Mouse (Mus musculus) CH12.LX (cell line): Measurements from ENCODE around the gene Fmnl1. TPM values are rescaled to one million over a fixed set of nuclear protein-coding genes. Genes with fewer than 3 reads are reported as not detected.
A peak's percentile ranks its signal among the peaks of the same experiment; 100 is the strongest.

ENCODE experiments used
- DNase-seq: peaks from one replicate; pipeline ENCODE4 v3.0.0-alpha.2; 2013; ENCODE audit errors: extremely low read depth
- H3K27ac ChIP-seq: 2 replicates; pipeline ENCODE4 v1.5.1; 2012; ENCODE audit warnings: low read depth, mild to moderate bottlenecking, control low read depth, moderate library complexity; ENCODE audit not compliant: insufficient read depth
- H3K27me3 ChIP-seq: replicated peaks from 2 replicates; pipeline ENCODE3; 2012; ENCODE audit warnings: inconsistent platforms
- H3K36me3 ChIP-seq, 2 experiments: replicated peaks in 1 of 2; 2 replicates each; pipeline versions ENCODE3 to v1.6.1; 2012; ENCODE audit warnings: inconsistent platforms in 1 of 2, low read length in 1 of 2, mild to moderate bottlenecking in 1 of 2, mixed read lengths in 1 of 2, moderate library complexity in 1 of 2; ENCODE audit not compliant: control insufficient read depth in 1 of 2, insufficient read depth in 1 of 2
- H3K4me1 ChIP-seq, 2 experiments: 2 replicates each; pipeline ENCODE4 v1.6.1; 2012; ENCODE audit warnings: inconsistent platforms in 1 of 2, moderate library complexity in 1 of 2; ENCODE audit not compliant: insufficient read depth in 2 of 2, control insufficient read depth in 1 of 2
- H3K4me2 ChIP-seq: 2 replicates; pipeline ENCODE4 v1.6.1; 2012; ENCODE audit warnings: low read depth, mild to moderate bottlenecking, control low read depth; ENCODE audit not compliant: poor library complexity, insufficient read depth, severe bottlenecking
- H3K4me3 ChIP-seq, 3 experiments: fragments of 150-350 bp in 1 of 3; sonication (generic) in 1 of 3; replicated peaks in 1 of 3; 2 replicates each; pipeline versions ENCODE3 to v1.5.1; 2011 to 2012; ENCODE audit warnings: low read depth in 2 of 3, low read length in 2 of 3, mild to moderate bottlenecking in 2 of 3, moderate library complexity in 2 of 3, control low read depth in 1 of 3, improper control_type of control experiment in 1 of 3, inconsistent platforms in 1 of 3, mixed read lengths in 1 of 3; ENCODE audit not compliant: poor library complexity in 1 of 3
- H3K79me2 ChIP-seq: replicated peaks from 2 replicates; pipeline ENCODE4 v1.6.1; 2012; ENCODE audit warnings: mild to moderate bottlenecking, moderate library complexity; ENCODE audit not compliant: control insufficient read depth, poor library complexity, insufficient read depth, severe bottlenecking; ENCODE audit errors: extremely low read depth
- H3K9ac ChIP-seq: 2 replicates; pipeline ENCODE4 v1.6.1; 2012; ENCODE audit warnings: low read depth, mild to moderate bottlenecking, control low read depth, moderate library complexity; ENCODE audit not compliant: insufficient read depth
- H3K9me3 ChIP-seq: replicated peaks from 2 replicates; pipeline ENCODE3; 2012; ENCODE audit warnings: low read length, inconsistent platforms, mixed read lengths
- BHLHE40 ChIP-seq: IDR thresholded peaks from 2 replicates; pipeline ENCODE4 v1.6.1; 2011; ENCODE audit warnings: mild to moderate bottlenecking, low read depth, low read length, improper control_type of control experiment
- CHD1 ChIP-seq: IDR thresholded peaks from 2 replicates; pipeline ENCODE4 v1.6.1; 2012; ENCODE audit warnings: low read depth, low read length, improper control_type of control experiment, inconsistent platforms
- CTCF ChIP-seq, 2 experiments: IDR thresholded peaks in 1 of 2; conservative IDR thresholded peaks in 1 of 2; 2 replicates each; pipeline ENCODE4 v1.5.1; 2011 to 2012; ENCODE audit warnings: low read depth in 2 of 2, low read length in 2 of 2, improper control_type of control experiment in 1 of 2, inconsistent platforms in 1 of 2, mild to moderate bottlenecking in 1 of 2, moderate library complexity in 1 of 2
- E2F4 ChIP-seq: IDR thresholded peaks from 2 replicates; pipeline ENCODE4 v1.6.1; 2011; ENCODE audit warnings: low read depth, low read length, improper control_type of control experiment; ENCODE audit not compliant: insufficient replicate concordance
- ELF1 ChIP-seq: IDR thresholded peaks from 2 replicates; pipeline ENCODE4 v1.6.1; 2014; ENCODE audit warnings: low read depth, mild to moderate bottlenecking, inconsistent platforms, low read length, improper control_type of control experiment
- IRF4 ChIP-seq: IDR thresholded peaks from 2 replicates; pipeline ENCODE4 v1.6.1; 2014; ENCODE audit warnings: low read depth, mild to moderate bottlenecking, inconsistent platforms, low read length, improper control_type of control experiment
- JUND ChIP-seq: conservative IDR thresholded peaks from 2 replicates; pipeline ENCODE4 v1.6.1; 2011; ENCODE audit warnings: low read depth, low read length, improper control_type of control experiment
- PAX5 ChIP-seq: IDR thresholded peaks from 2 replicates; pipeline ENCODE4 v1.6.1; 2012; ENCODE audit warnings: low read length, inconsistent platforms, mixed read lengths
- POLR2A ChIP-seq: IDR thresholded peaks from 2 replicates; pipeline ENCODE4 v1.6.1; 2011; ENCODE audit warnings: low read depth, mild to moderate bottlenecking, improper control_type of control experiment, low read length
- POLR2AphosphoS2 ChIP-seq: IDR thresholded peaks from 2 replicates; pipeline ENCODE4 v1.6.1; 2011; ENCODE audit warnings: low read depth, low read length, improper control_type of control experiment
- RAD21 ChIP-seq: IDR thresholded peaks from 2 replicates; pipeline ENCODE4 v1.6.1; 2011; ENCODE audit warnings: low read depth, mild to moderate bottlenecking, low read length, improper control_type of control experiment, moderate library complexity
- SIN3A ChIP-seq: IDR thresholded peaks from 2 replicates; pipeline ENCODE4 v1.6.1; 2012; ENCODE audit warnings: low read length, improper control_type of control experiment, inconsistent platforms
- SMC3 ChIP-seq: IDR thresholded peaks from 2 replicates; pipeline ENCODE4 v1.6.1; 2011; ENCODE audit warnings: low read depth, low read length, improper control_type of control experiment
- ZC3H11A ChIP-seq: IDR thresholded peaks from 2 replicates; pipeline ENCODE4 v1.6.1; 2012; ENCODE audit warnings: low read depth, mild to moderate bottlenecking, inconsistent platforms, low read length, improper control_type of control experiment
- ZMIZ1 ChIP-seq: IDR thresholded peaks from 2 replicates; pipeline ENCODE4 v1.6.1; 2012; ENCODE audit warnings: low read depth, mild to moderate bottlenecking, inconsistent platforms, low read length, improper control_type of control experiment
- dilution Hi-C: fragments of 300-500 bp; cut with MboI; formaldehyde crosslinking; loops from 2 replicates; pipeline ENCODE4 v1.14.3; 2020; ENCODE audit warnings: low sequenced_read_pairs; ENCODE audit not compliant: extremely low pct_unique_long_range_greater_than_20kb, extremely low pct_ligation_motif_present
- in situ Hi-C: fragments of 300-500 bp; cut with MboI; formaldehyde crosslinking; loops from 3 replicates; pipeline ENCODE4 v1.14.3; 2019; ENCODE audit warnings: low sequenced_read_pairs, low pct_ligation_motif_present, low pct_unique_long_range_greater_than_20kb, mixed read lengths
- polyA plus RNA-seq: library from polyadenylated mRNA; unstranded; fragments of >175 nt; gene quantifications from 2 replicates; pipeline ENCODE4 v1.2.1, GENCODE M21; 2012; ENCODE audit warnings: low read depth; ENCODE audit not compliant: insufficient read length
- total RNA-seq, 2 experiments: library from RNA; depleted of rRNA; stranded (reverse); fragments of 300-350 nt in 1 of 2; fragments of >200 nt in 1 of 2; gene quantifications; 2 replicates each; pipeline ENCODE4 v1.2.3; 2012 to 2014

Gene Fmnl1
- total and polyA plus RNA-seq, 3 experiments = 6.9 to 118 (median 35.0) TPM

DNA sequence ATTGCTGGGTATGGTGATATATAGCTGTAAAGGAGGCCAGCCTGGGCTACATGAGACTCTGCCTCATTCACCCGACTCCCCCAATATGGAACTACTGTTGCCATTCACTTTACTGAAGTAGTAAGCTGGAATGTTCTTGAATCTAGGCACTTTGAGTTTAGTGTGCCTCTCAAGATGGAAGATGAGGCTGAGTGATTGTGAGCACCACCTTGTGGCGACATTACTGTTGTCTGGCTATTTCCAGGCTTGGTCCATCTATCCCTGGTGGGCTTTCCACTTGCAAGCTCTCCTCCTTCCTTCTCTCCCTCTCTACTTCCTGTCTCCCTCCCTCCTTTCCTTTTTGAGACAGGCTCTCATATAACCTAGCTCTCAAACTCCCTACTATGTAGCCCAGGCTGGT, 14.0 kb downstream of the Fmnl1 start:
- peak; percentile 76 for DNase-seq
- Histone ChIP-seq H3K4me1 (peaks cover 4 to 27% of the 10 kb centered on the region in 2 experiments; a peak in 3 of 4 replicates), H3K4me2 (no peak overlapping the region), H3K4me3 (no peak overlapping the region), H3K9me3 (no peaks in the 10 kb centered on the region), H3K9ac (no peak overlapping the region), H3K36me3 (peaks cover 78 to 94% of the 10 kb centered on the region in 2 experiments), H3K27me3 (no peaks in the 10 kb centered on the region), H3K79me2 (peaks cover 9% of the 10 kb centered on the region), H3K27ac (no peak overlapping the region)
- in situ Hi-C loops = no loop called here
- TF ChIP-seq CTCF (conservative IDR thresholded peaks at IDR 0.05 in 1 of 2, IDR thresholded peaks at IDR 0.05 in 1 of 2; ENCODE audit: low read depth in 2 of 2, low read length in 2 of 2) (peak; percentile 78 to 96), RAD21 (peak; percentile 89), BHLHE40 (no peak), IRF4 (0 out of 2 replicates have a peak, but pooled peaks have one; percentile 21), SMC3 (peak; percentile 99), ZC3H11A (peak; percentile 88)
- dilution Hi-C loops = no loop called here

DNA sequence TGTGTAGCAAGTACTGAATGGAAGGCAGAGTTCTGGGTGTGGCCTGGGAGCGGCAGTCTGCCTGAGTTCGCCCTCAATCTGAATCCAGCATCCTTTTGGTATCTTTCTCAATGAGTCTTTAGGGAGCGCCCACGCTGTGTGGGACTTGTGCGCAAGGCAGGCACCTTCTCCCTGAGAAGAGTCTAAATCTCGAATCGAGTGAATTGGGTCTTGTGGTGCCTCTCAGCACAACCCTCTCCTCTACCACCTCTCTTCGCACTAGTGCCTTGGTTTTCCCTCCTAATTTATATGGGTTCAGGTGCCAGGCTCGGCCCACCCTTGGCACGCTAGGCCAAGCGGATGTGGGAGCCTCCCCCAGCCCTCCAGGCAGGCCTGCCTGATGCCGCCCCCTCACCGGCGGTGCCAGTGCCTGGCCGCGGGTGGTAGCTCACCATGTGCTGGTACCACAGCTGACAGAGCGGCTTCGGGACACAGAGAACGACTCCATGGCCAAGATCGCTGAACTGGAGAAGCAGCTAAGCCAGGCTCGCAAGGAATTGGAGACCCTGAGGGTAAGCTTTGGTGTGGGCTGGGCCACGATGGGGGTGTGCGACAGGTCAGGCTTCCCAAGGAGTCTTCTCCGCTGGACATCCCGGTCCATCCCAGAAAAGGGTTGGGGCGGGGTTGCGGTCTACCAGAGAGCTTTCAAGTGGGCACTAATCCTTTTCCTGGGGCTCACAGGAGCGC, 21.5 kb downstream of the Fmnl1 start:
- no peak for DNase-seq
- in situ Hi-C loops = no loop called here
- no peak overlapping the region for H3K9ac ChIP-seq
- no peaks in the 10 kb centered on the region for H3K27me3 ChIP-seq
- H3K4me1 ChIP-seq = peaks cover 0 to 13% of the 10 kb centered on the region in 2 experiments; a peak in 2 of 4 replicates
- TF ChIP-seq JUND (no peak), E2F4 (no peak), POLR2A (no peak), ZMIZ1 (no peak), SIN3A (no peak), SMC3 (no peak), POLR2AphosphoS2 (no peak), PAX5 (no peak), ELF1 (no peak), CHD1 (no peak)
- H3K27ac ChIP-seq = no peak overlapping the region
- H3K4me2 ChIP-seq = no peak overlapping the region
- peaks cover 97 to 99% of the 10 kb centered on the region in 2 experiments for H3K36me3 ChIP-seq
- dilution Hi-C loops = no loop called here
- H3K9me3 ChIP-seq = no peaks in the 10 kb centered on the region
- H3K4me3 ChIP-seq = no peak overlapping the region
- H3K79me2 ChIP-seq = no peaks in the 10 kb centered on the region
